Mouse (Mus musculus) splenic B cell, adult 2 months (primary cell): ENCODE data around the gene Arl11.
"Not testable (repeated sequence)": the region's sequence is repeated elsewhere in the genome, so short reads cannot be mapped to it uniquely, and the experiment has no call there.

Source experiments
- DNase-seq: peaks from one replicate; pipeline ENCODE4 v3.0.0-alpha.2; 2011; ENCODE audit warnings: low read depth, low spot score
- H3K27me3 ChIP-seq: 2 replicates; pipeline ENCODE4 v1.6.1; 2012; ENCODE audit warnings: mild to moderate bottlenecking, low read length, moderate library complexity, mixed read lengths; ENCODE audit not compliant: control insufficient read depth, poor library complexity, insufficient read depth, severe bottlenecking
- H3K36me3 ChIP-seq: 2 replicates; pipeline ENCODE4 v1.6.1; 2012; ENCODE audit warnings: mild to moderate bottlenecking, low read length, moderate library complexity, mixed read lengths; ENCODE audit not compliant: control insufficient read depth, poor library complexity, insufficient read depth, severe bottlenecking

Gene Arl11

DNA sequence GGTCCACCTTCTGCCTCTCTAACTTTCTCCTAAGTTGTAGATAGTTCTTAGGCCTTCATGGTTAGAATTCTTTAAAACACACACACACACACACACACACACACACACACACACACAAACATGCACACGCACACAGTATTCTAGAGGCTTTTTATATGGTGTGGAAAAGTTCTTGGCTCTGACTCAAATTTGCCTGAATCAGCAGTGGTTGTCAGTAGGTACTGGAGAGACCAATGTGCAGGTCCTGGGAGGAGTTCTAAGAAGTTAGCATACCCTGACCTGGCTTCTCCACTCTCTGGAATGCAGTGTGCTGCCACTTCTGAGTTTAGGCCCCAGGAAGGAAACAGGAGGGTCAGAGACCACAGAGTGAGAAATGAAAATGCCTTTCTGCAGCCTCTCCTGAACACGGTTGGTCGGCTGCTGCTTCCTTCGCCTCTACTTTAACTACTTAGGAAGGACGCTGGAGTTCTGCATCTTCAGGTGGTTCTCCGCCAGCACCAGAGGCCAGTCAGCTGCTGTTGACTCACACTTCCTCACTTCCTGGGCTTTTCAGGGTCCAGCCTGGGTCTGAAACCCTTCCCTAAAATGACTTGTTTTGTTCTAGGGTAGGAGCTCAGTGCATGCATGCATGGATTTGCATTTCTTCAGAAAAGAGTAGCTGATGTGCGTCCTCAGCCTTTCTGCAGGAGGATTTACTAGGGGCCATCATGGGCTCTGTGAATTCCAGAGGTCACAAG is 651 bp downstream of the Arl11 start:
- Histone ChIP-seq H3K36me3 (no peaks in the 10 kb centered on the region), H3K27me3 (no peaks in the 10 kb centered on the region)
- DNase-seq, result no peak

GRCm38 (mm10) chr14:61310963-61311362 is 1.4 kb downstream of the Arl11 start:
- no peak for DNase-seq
- Histone ChIP-seq H3K36me3 (no peaks in the 10 kb centered on the region), H3K27me3 (no peaks in the 10 kb centered on the region)

DNA sequence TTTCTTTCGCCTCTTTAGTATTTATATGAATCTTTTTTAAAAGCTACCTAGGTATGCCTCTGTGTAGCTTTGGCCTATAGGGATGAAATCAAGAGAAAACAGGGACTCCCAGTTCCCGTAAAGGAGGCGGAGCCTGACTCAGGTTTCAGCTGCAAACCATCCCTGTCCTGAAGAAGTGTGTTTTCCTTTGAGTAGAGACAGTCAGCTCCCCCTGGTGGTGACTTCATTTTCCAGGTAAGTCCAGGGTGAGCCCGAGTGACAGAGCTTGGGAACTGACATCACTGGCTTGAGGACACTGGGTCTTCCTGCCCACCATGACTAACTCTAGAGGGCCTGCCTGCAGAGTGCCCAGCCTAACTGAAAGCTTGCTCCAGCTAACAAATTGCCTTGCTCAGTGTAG is 7.3 kb downstream of the Arl11 start:
- DNase-seq, result peak; percentile 65
- no peaks in the 10 kb centered on the region for H3K36me3 ChIP-seq
- H3K27me3 ChIP-seq, result no peaks in the 10 kb centered on the region

DNA sequence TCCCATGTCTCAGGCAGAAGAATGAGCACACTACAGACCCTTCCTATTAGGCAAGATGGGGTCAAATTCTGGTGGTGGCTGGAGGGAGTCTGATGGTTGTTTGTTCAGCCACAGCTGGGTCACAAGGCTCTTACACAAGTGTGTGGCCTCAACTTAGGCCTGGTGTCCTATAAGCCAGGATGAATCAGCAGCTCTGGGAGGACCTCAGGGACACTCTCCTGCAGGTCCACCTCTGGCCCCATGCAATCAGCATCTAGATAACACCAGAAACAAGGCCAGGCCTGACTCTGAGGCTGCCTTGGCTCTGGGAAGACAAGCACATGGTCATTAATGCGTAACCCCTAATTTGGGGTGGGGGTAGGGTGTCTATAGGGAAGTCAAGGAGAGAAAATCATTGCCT is 11.2 kb downstream of the Arl11 start:
- Histone ChIP-seq H3K36me3 (no peaks in the 10 kb centered on the region), H3K27me3 (no peaks in the 10 kb centered on the region)
- DNase-seq, result no peak

DNA sequence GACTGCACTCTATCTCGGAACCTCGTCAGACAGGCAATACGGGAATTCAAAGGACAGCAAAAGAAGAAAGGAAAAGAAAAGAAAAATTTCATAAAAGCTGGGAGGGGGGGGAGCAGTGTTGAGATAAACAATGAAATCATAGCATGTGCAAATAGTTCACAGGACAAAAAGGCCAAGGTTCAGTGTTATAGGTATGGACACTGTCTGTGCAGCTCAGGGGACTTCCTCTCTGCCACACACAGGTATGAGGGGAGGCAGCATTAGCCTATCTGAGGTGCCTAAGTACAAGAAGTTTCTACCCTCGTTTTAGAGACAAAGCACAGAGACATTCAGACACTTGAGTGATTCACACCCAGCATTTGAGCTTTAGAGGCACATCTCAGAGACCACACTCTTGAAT is 11.6 kb downstream of the Arl11 start:
- no peak for DNase-seq
- Histone ChIP-seq H3K36me3 (no peaks in the 10 kb centered on the region), H3K27me3 (no peaks in the 10 kb centered on the region)

GRCm38 (mm10) chr14:61322740-61323139 is 13.2 kb downstream of the Arl11 start:
- H3K36me3 ChIP-seq, result no peaks in the 10 kb centered on the region
- DNase-seq, result no peak
- no peaks in the 10 kb centered on the region for H3K27me3 ChIP-seq

DNA sequence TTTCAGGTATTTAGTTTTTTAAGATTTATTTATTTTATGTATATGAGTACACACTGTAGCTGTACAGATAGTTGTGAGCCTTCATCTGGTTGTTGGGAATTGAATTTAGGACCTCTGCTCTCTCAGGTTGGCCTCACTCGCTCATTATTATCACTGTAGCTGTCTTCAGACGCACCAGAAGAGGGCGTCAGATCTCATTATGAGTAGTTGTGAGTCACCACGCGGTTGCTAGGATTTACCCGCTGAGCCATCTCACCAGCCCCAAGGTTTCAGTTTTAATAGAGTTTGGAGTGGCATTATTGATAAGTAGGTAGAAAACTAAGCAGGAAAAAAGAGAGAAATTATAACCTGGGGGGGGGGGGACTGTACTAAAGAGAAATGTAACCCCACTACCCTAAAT is 17.5 kb downstream of the Arl11 start:
- H3K27me3 ChIP-seq, DNase-seq: not testable (repeated sequence)

DNA sequence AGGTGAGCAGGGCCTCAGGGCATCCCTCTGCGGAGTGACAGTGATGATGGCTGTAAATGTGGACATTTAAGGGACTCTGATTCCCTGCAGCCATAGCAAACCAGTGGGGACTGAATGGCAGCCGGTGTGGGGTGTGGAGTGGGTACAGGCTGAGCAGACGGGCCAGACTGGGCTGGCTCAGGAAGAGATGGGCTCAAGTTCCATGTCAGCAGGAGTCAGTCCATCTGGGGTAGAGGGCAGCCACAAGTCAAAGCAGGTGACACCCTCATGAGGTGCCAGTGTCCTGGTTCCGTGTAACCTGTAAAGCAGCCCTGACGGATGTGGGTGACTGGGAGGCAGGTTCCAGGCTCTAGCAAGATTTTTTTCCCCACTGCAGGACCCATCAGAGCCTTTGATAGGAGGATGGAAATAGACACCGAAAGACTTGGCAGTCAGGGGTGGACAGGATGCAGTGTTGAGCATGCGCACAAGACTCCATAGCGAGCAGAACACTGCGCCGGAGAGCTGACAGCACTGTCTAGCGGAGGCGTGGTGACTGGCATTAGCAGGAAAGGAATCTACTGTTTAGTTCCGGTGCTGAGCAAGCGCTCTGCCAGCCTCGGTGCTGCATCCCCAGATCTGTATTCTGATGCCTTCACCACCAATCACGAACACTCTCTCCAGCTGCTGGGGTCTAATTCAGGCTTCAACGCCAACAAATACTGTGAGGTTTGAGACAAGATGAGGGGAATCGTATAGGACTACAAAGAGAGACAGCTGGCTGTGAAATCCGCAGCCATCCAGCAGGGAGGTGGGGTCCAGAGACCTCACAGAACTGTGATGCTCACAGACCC is 18.3 kb downstream of the Arl11 start:
- DNase-seq, result peak; percentile 72
- Histone ChIP-seq H3K27me3 (no peaks in the 10 kb centered on the region), H3K36me3 (no peaks in the 10 kb centered on the region)

More for the DNA sequence above, 17.5 kb downstream of the Arl11 start:
- H3K36me3 ChIP-seq, result not testable (repeated sequence)

DNA sequence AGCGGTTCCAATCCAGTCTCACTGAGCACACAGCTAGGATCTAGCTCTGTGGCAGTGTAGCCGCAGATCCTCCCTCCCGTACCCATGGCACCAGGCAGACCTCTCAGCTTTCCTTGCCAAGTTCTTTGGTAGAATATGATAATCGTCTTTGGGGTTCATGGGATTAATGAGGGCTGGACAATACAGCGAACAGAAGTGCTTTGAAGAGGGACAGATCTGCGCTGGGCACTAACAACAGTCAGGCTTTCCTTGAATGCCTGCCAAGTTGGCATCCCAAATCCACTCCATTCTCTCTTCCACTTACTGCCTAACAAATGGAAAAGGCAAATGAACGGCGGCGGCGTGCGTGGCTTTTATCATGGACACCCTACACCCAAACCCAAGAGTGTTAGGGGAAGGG is 21.0 kb downstream of the Arl11 start:
- Histone ChIP-seq H3K36me3 (no peaks in the 10 kb centered on the region), H3K27me3 (no peaks in the 10 kb centered on the region)
- DNase-seq, result no peak

GRCm38 (mm10) chr14:61330996-61331561 is 21.5 kb downstream of the Arl11 start:
- H3K27me3 ChIP-seq, result no peaks in the 10 kb centered on the region
- peak; percentile 87 for DNase-seq
- H3K36me3 ChIP-seq, result no peaks in the 10 kb centered on the region

- H3K36me3 ChIP-seq, result no peaks in the 10 kb centered on the region
- H3K27me3 ChIP-seq, result no peaks in the 10 kb centered on the region
- DNase-seq, result no peak
Measured at GRCm38 (mm10) chr14:61339381-61339780, 29.8 kb downstream of the Arl11 start.

DNA sequence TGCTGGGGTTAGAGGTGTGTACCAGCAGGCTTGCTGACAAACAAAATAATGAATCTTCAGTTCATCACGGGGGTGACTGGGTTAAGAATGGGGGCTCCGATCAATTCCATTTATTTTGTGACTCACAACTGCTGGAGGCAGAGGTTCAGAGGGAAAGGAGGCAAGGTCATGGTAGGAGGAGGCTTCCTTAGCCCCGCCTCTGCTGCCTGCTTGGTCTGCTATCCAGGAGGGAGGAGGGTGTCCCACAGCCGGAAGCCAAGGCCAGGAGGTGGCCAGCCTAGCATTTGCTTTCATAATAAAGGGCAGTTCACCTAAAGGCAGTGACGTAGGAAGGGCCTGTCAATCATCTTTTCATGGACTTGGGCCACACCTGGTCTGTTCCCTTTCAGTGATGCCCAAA is 35.0 kb downstream of the Arl11 start:
- DNase-seq, result no peak
- Histone ChIP-seq H3K36me3 (no peaks in the 10 kb centered on the region), H3K27me3 (no peaks in the 10 kb centered on the region)

DNA sequence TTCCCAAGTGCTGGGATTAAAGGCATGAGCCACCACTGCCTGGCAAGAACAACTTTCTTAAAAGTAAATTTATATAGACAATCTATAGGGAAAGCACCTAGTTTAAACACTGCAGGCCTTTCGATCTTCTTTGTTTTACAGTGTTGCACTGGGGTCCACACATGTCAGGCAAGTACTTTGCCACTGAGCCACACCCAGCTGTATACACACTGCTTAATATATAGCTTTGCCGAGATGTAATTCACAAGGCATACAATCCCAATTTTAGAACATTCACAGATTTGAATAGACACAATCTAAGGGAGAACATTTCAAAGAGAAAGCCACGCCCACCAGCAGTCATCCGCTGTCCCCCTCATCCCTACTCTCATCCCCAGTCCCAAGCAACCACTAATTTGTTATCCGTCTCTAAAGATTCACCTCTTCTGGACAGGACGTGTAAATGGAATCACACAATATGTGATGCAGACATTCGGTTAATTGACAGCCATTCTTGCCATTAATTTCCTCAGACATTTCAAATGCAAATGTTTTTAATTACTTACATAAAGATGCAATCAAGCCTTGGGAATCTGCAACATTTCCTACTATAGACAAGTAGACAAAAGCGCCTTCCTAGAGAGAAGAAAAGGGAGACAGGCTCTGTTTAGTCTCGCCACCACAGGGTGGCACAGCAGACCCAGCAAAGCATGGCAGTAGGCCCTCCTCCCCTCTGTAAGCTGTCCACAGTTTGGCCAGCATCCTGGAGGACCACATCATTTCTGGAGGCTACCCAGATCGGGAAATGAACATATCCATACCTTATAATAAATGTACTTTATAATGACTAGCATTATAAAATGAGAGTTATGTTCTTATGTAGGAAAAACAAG is 37.5 kb downstream of the Arl11 start:
- Histone ChIP-seq H3K27me3 (no peaks in the 10 kb centered on the region), H3K36me3 (no peaks in the 10 kb centered on the region)
- no peak for DNase-seq

DNA sequence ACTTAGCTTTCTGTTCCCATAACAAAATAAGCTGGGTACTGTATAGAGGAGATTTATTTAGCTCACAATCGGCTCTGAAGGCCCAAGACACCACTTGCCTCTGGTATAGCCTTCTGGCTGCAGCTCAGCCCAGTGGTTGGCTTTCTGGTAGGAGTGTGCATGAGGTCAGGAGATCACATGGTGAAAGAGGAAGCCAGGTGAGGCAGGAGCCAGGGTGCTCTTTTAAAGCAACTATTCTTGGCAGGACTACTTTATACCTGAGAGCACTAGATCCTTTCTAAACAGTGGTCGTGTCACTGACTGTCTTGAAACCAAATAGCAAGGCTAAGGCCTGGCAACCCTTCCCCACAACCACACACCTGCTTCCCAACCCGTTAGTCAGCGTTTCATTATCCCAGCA is 40.3 kb downstream of the Arl11 start:
- H3K27me3 ChIP-seq, result no peaks in the 10 kb centered on the region
- DNase-seq, result no peak

More for the DNA sequence above, 40.3 kb downstream of the Arl11 start:
- H3K36me3 ChIP-seq, result no peaks in the 10 kb centered on the region
